ENCODE assay signal across 29 mouse cellular contexts in the genomic region with DNA sequence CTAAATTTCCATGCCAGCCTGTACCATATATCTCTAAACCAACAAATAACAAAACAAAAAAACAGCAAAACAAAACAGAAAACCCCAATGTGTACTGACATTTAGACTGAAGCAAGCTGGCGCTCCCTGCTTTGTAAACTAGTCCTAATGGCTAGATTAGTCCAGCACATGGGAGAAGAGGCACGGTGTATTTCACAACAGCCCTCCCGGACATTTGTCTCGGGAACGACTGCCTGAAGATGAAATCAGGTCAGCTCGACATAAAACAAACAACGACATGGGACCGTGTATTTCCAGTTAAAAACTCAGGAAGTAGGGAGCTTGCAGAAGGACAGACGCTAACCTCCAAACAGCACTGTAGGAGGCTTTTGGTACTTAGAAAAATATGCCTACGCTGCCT.
DNase-seq lines count a peak whose midpoint lies in the region; ATAC-seq and TF ChIP-seq lines count a peak whose summit lies in the region.
"Had no signal": no experiment of that assay in that cellular context is flagged by ENCODE, and none has a peak within 500 bp of the region (broad histone marks: within the 10 kb centered on the region; RNA-seq: fewer than 3 reads in every experiment).

No protein-coding gene starts in this region.

- H3K27ac ChIP-seq in lung, embryonic 14.5 days (ENCODE audit: low read depth): no peak overlapping the region
- H3K27ac ChIP-seq: embryonic facial prominence, embryonic 13.5 days; forebrain, embryonic 12.5 days; heart, embryonic 15.5 days; kidney, postnatal 0 days; limb, embryonic 10.5 days; lung, embryonic 15.5 days; midbrain, embryonic 13.5 days; neural tube, embryonic 12.5 days had no signal

- H3K4me1 ChIP-seq in lung, embryonic 14.5 days (ENCODE audit: insufficient read depth): 0 out of 2 replicates have a peak, but pooled peaks cover 3% of the 10 kb centered on the region
- H3K4me1 ChIP-seq: forebrain, embryonic 12.5 days; heart, embryonic 15.5 days; limb, embryonic 10.5 days; lung, embryonic 15.5 days; megakaryocyte, embryonic 14.5 days; midbrain, embryonic 13.5 days had no signal

- no peaks in the 10 kb centered on the region for H3K36me3 ChIP-seq in lung, embryonic 14.5 days (ENCODE audit: insufficient read depth)
- H3K36me3 ChIP-seq: embryonic facial prominence, embryonic 13.5 days; forebrain, embryonic 12.5 days; heart, embryonic 15.5 days; limb, embryonic 10.5 days; lung, embryonic 15.5 days; midbrain, embryonic 13.5 days; neural tube, embryonic 12.5 days had no signal

- H3K27me3 ChIP-seq in lung, embryonic 14.5 days (ENCODE audit: insufficient read depth, low read length): no peaks in the 10 kb centered on the region
- H3K27me3 ChIP-seq: embryonic facial prominence, embryonic 13.5 days; forebrain, embryonic 12.5 days; heart, embryonic 15.5 days; lung, embryonic 15.5 days; megakaryocyte, embryonic 14.5 days; neural tube, embryonic 12.5 days; Patski had no signal

- no peaks in the 10 kb centered on the region for H3K9me3 ChIP-seq in lung, embryonic 14.5 days (ENCODE audit: low read depth, low read length)
- H3K9me3 ChIP-seq: embryonic facial prominence, embryonic 13.5 days; forebrain, embryonic 12.5 days; heart, embryonic 15.5 days; limb, embryonic 10.5 days; lung, embryonic 15.5 days; midbrain, embryonic 13.5 days; neural tube, embryonic 12.5 days had no signal

- no peak overlapping the region for H3K4me3 ChIP-seq in lung, embryonic 14.5 days (ENCODE audit: low read depth, low read length)
- H3K4me3 ChIP-seq: embryonic facial prominence, embryonic 13.5 days; erythroblast, embryonic 14.5 days; forebrain, embryonic 12.5 days; heart, embryonic 15.5 days; limb, embryonic 10.5 days; lung, embryonic 15.5 days; megakaryocyte, embryonic 14.5 days; midbrain, embryonic 13.5 days; neural tube, embryonic 12.5 days had no signal

- DNase-seq in adrenal gland, postnatal 10 days: peak; percentile 14
- no peak for DNase-seq in adrenal gland, adult 18-20 months (ENCODE audit: low spot score in 2 of 2)
- peak; percentile 24 for DNase-seq in lung, embryonic 14.5 days
- DNase-seq in lung, postnatal 4 days: no peak
- peak; percentile 9 for DNase-seq in adipocyte (ENCODE audit: low spot score)
- DNase-seq in gonadal fat pad, adult 2 months (ENCODE audit: low read depth): peak; percentile 24
- no peak for DNase-seq in kidney, postnatal 36 days
- no peak for DNase-seq in thymus, postnatal 14 days
- DNase-seq: cerebellum, adult 8-10 months; cerebellum, postnatal 36 days; embryo, embryonic 11 days; heart, postnatal 36 days; kidney, adult 18-20 months; liver; right cerebral cortex, adult 18-20 months; right cerebral cortex, postnatal 4 days; thymus, postnatal 36 days had no signal

- no peak overlapping the region for H3K9ac ChIP-seq in lung, embryonic 14.5 days
- H3K9ac ChIP-seq: embryonic facial prominence, embryonic 13.5 days; forebrain, embryonic 12.5 days; heart, embryonic 15.5 days; lung, embryonic 15.5 days; midbrain, embryonic 13.5 days; neural tube, embryonic 12.5 days had no signal

- H3K4me2 ChIP-seq in lung, embryonic 14.5 days: 0 out of 2 replicates have a peak overlapping the region, but pooled peaks have one; percentile 23
- H3K4me2 ChIP-seq: embryonic facial prominence, embryonic 13.5 days; forebrain, embryonic 12.5 days; heart, embryonic 15.5 days; lung, embryonic 15.5 days; midbrain, embryonic 13.5 days; neural tube, embryonic 12.5 days had no signal

- TF ChIP-seq CTCF in lung, embryonic 14.5 days (IDR thresholded peaks at IDR 0.05; ENCODE audit: low read depth): no peak

- WGBS in lung, embryonic 14.5 days: 40% methylated on average over 10 of the region's 10 CpGs

- ATAC-seq in lung, embryonic 14.5 days (ENCODE audit: insufficient read depth): no peak
- ATAC-seq: CD4-positive, CD25-positive, alpha-beta regulatory T cell, adult 4 months; midbrain, embryonic 13.5 days; Patski had no signal

Comparison
In these comparisons a context has a peak if more than half of its experiments do, and no peak if none do; other contexts are left out.
1. DNase-seq: peak in adrenal gland, postnatal 10 days (single experiment), lung, embryonic 14.5 days (single experiment), adipocyte (single experiment) and gonadal fat pad, adult 2 months (single experiment); none in adrenal gland, adult 18-20 months (0 of 2), lung, postnatal 4 days (0 of 2), kidney, postnatal 36 days (0 of 2) and thymus, postnatal 14 days (single experiment).